Mouse (Mus musculus) erythroblast, embryonic 14.5 days (primary cell): Measurements from ENCODE around the gene Nptxr.

Source experiments
- GATA1 ChIP-seq: IDR thresholded peaks from 2 replicates; pipeline ENCODE4 v1.6.1; 2012; ENCODE audit warnings: low read length, inconsistent platforms, mixed read lengths
- TAL1 ChIP-seq: IDR thresholded peaks from 3 replicates; pipeline ENCODE4 v1.6.1; 2012; ENCODE audit warnings: low read length, inconsistent platforms, mixed read lengths

- TF ChIP-seq GATA1: no peak
- TF ChIP-seq TAL1: no peak
Observed at GRCm38 (mm10) chr15:79790905-79791304, 13.7 kb downstream of the Nptxr start.
